ENCODE assay signal across 8 mouse cellular contexts in the genomic region with DNA sequence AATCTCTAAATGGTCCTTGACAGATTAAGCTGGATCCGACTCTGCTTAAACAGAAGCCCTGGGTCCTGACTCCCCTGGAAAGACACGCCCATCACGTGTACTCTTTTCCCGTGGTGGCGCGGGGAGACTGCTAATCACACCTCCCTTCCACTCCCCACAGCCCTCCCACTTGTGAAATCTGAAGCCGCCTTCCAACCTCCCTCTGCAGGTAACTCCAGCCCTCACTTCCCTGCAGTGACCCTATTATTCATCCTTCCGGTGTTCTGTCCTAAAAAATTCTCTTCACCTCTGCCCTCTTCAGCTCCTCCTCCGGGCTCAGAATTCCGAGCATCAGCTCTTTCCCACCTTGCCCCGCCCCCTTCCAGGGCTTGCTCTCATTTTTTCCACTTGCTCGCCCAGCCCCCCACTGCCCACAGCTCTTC. TPM values are rescaled to one million over a fixed set of nuclear protein-coding genes. Genes with fewer than 3 reads are reported as not detected.
DNase-seq lines count a peak whose midpoint lies in the region; ATAC-seq lines count a peak whose summit lies in the region.

No protein-coding gene starts in this region.

- 2% methylated on average over 12 of the region's 12 CpGs for WGBS in embryonic facial prominence, embryonic 13.5 days
- under 1% methylated on average over 12 of the region's 12 CpGs for whole genome bisulfite sequencing in midbrain, embryonic 12.5 days

- no peaks in the 10 kb centered on the region for H3K36me3 ChIP-seq in embryonic facial prominence, embryonic 13.5 days
- H3K36me3 ChIP-seq in midbrain, embryonic 12.5 days: no peaks in the 10 kb centered on the region

- no peaks in the 10 kb centered on the region for H3K9me3 ChIP-seq in embryonic facial prominence, embryonic 13.5 days
- H3K9me3 ChIP-seq in midbrain, embryonic 12.5 days: no peaks in the 10 kb centered on the region

- peaks cover 17% of the 10 kb centered on the region for H3K4me1 ChIP-seq in embryonic facial prominence, embryonic 13.5 days
- peaks cover 36% of the 10 kb centered on the region for H3K4me1 ChIP-seq in midbrain, embryonic 12.5 days

- H3K27ac ChIP-seq in embryonic facial prominence, embryonic 13.5 days: peak overlapping the region; percentile 44; the same call in 1 of the 2 replicates
- H3K27ac ChIP-seq in midbrain, embryonic 12.5 days (replicated peaks): 0 out of 2 replicates have a peak overlapping the region, but pooled peaks have one; percentile 20

- peak; percentile 86 for DNase-seq in WW6 (ENCODE audit: low read depth, low spot score)
- peak; percentile 33 for DNase-seq in kidney, postnatal 14 days
- no peak for DNase-seq in c-Kit-positive CD71-positive TER-119-positive erythroid progenitor cells, embryonic 14.5 days (ENCODE audit: low spot score)
- no peak for DNase-seq in ovary, adult 18-20 months (ENCODE audit: low spot score)
- DNase-seq in cerebellum, adult 11 months: no peak
- DNase-seq in right cerebral cortex, postnatal 14 days: no peak

- no peak overlapping the region; the same call in 1 of the 2 replicates for H3K9ac ChIP-seq in embryonic facial prominence, embryonic 13.5 days
- no peak overlapping the region for H3K9ac ChIP-seq in midbrain, embryonic 12.5 days (replicated peaks)

- H3K4me2 ChIP-seq in embryonic facial prominence, embryonic 13.5 days: peak overlapping the region; percentile 51
- H3K4me2 ChIP-seq in midbrain, embryonic 12.5 days (replicated peaks): peak overlapping the region; percentile 41

- ATAC-seq in embryonic facial prominence, embryonic 13.5 days (ENCODE audit: insufficient number of reproducible peaks, insufficient read depth, low FRiP score, low TSS enrichment, low read depth): no peak
- no peak for ATAC-seq in midbrain, embryonic 12.5 days (ENCODE audit: low FRiP score, low read depth)

- 0 out of 2 replicates have a peak, but pooled peaks cover 6% of the 10 kb centered on the region for H3K27me3 ChIP-seq in embryonic facial prominence, embryonic 13.5 days
- H3K27me3 ChIP-seq in midbrain, embryonic 12.5 days: peaks cover 37% of the 10 kb centered on the region

- H3K4me3 ChIP-seq in embryonic facial prominence, embryonic 13.5 days: peak overlapping the region; percentile 9
- 0 out of 2 replicates have a peak overlapping the region, but pooled peaks have one; percentile 0 for H3K4me3 ChIP-seq in midbrain, embryonic 12.5 days

RNA-seq across cellular contexts. Expression of a gene that starts 5.9 kb away (rescaled TPM):
- 7.4 and 9.2 TPM in 2 replicates for polyA plus RNA-seq in embryonic facial prominence, embryonic 13.5 days (2015; fragmentation: Nextera tagmentation; extraction: Ambion mirVana)
- 9.7 and 12.5 TPM in 2 replicates for polyA plus RNA-seq in midbrain, embryonic 12.5 days (2016; fragmentation: Nextera tagmentation; extraction: Ambion mirVana)

Comparison
In these comparisons a context has a peak if more than half of its experiments do, and no peak if none do; other contexts are left out.
1. DNase-seq: peak in WW6 (single experiment) and kidney, postnatal 14 days (single experiment); none in c-Kit-positive CD71-positive TER-119-positive erythroid progenitor cells, embryonic 14.5 days (single experiment), ovary, adult 18-20 months (single experiment), cerebellum, adult 11 months (single experiment) and right cerebral cortex, postnatal 14 days (single experiment).